Mouse (Mus musculus) brain, adult 2 months (tissue): ENCODE data around the gene Map3k11.

Experiments used
- DNase-seq: peaks from one replicate; pipeline ENCODE4 v3.0.0; 2011; ENCODE audit warnings: low read depth, low spot score

Map3k11 gene

GRCm38 (mm10) chr19:5710581-5710980 lies 22.0 kb downstream of the Map3k11 start:
- no peak for DNase-seq

GRCm38 (mm10) chr19:5711218-5711617 lies 22.7 kb downstream of the Map3k11 start:
- DNase-seq = peak; percentile 85

- DNase-seq = no peak
These were observed 23.4 kb downstream of the Map3k11 start for GRCm38 (mm10) chr19:5711907-5712460.

DNA sequence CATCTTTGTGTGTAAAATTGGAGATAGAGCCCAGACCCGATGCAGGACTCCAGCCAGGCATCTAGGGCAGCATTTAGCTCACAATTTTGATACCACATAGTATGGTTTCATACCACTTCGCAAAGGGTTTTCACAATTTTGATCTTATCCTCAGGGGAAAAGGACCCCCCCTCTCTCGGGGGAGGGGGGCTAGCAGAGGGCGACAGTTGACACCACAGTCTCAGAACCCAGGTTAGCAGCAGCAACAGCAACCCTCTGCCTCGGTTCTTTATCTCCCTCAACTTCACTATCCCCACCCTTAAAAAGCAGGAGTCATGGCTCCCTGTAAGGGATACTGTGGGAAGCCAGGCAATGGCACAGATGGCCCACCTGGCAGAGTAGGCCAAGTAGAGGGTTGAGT lies 24.7 kb downstream of the Map3k11 start:
- DNase-seq = no peak

DNA sequence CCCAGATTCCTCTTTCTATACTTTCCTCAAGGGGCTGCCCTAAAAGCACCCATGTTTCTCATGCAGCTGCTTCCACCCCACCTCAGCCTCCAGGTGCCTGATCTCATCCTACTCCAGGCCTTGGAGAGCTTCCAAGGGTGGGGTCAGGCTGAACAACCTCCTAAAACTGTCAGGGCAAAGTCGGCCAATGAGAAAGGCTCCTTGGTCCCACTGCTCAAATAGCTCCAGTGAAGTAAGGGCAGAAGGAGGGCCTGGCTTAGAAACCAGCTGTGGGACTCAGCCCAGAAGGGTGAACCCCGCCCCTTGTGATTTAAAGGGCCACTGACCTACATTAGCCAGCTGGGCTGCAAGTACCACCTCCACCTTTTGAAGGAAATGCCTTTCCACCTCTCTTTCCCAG lies 25.2 kb downstream of the Map3k11 start:
- peak; percentile 36 for DNase-seq

DNA sequence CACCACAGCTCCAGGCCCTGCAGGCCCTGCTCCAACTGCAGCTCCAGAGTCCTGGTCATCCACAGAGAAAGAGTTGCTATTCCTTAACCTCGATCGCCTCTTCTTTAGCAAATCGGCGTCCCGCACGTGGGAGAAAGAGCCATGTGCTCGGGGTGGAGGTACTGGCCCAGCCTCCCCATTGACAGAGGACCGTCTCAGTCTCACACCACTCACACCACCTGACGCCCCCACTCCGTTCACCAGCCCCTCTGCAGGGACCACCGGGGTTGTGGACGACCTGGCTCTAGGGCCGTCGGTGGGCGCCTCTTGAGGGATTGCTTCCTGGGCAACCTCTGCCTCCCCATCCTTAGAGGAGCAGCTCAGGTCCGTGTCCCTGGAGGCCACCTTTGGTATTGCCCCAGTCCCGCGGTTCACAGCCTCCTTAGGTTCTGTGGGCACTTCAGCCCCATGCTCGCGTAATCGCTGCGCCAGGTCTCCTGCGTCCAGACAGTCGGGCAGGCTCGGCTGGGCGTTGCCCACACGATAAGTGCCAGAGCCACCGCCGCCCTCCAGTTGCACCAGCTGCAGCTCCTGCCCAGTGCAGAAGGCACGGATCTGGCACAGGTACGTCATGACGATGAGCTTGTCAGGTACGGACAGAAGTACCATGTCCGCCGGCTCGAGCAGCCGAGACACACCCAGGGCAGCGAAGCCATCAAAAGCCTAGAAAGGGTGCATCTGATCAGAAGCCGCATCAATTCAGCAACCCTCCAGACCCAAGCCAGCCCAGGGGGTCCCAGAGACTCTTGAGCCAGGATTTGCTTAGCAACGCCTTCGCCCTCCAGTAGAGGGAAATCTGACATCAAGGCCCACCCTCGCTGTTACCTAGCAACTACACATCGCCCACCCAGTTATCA lies 27.5 kb downstream of the Map3k11 start:
- DNase-seq = peak; percentile 74

DNA sequence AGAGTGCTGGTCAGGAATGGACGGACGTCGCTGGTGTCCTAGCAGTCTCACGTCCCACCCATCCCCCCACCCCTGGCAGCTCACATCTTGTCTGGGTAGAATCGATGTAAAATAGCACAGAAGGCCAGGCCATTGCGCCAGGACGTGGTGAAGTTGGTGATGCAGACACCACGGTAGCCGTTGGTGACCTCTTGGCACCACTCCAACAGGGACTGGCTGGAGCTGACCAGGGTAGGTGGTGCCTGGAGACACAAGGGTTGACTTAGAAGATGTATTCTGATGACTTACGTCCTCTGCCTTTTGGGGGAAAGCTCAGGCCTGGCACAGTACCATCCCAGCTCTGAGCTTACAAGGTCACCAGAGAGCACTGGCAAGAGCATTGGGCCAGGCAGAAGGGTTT lies 28.4 kb downstream of the Map3k11 start:
- DNase-seq = no peak

- no peak for DNase-seq
These were observed 32.7 kb downstream of the Map3k11 start for GRCm38 (mm10) chr19:5721233-5721632.

DNA sequence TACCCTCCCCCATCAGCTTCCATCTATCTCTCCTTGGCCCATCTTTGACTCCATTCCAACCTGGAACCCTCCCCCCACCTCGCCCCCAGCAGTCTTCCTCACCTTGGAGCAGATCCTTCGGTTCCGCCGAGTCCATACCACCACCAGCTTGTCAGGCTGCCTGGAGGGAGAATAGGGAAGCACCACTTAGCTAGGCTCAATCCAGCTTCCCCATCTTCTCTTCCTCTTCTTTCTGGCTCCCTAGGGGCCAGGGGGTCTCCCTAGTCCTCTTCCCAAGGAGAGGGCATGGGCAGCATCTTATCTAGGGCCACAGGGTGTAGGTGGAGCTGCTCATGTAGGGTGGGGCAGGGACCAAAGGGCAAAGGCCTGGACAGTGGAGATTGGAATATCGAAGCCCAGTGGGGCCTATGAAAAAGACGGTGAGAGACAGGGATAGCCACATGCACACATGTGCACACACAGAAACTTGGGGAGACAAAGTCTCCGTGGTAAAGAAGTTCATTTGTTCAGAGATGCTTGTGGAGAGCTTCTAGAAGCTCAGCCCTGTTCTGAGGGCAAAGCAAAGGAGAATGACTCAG lies 34.4 kb downstream of the Map3k11 start:
- DNase-seq = no peak

- no peak for DNase-seq
These were observed 35.5 kb downstream of the Map3k11 start for GRCm38 (mm10) chr19:5723934-5724548.

DNA sequence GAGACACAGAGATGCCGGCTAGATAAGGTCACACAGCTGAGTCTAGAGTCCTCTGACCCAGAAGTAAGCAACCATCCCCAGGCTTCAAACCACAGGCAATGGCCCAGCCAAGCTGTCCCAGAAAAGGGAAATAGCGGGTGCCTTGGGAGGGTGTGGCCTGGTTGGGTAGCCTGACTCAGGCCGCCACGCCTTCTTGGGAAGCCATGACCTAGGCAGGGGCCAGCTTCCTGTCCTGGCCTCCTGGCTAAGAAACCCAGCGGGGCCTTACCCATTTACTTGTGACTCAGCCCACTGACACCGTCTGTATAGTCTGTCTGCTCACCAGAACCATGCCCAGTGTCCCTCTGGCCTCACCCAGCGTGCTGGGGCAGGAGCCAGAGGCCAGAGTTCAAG lies 36.0 kb downstream of the Map3k11 start:
- DNase-seq = no peak

GRCm38 (mm10) chr19:5725029-5725707 lies 36.6 kb downstream of the Map3k11 start:
- DNase-seq = no peak

GRCm38 (mm10) chr19:5725767-5726515 lies 37.4 kb downstream of the Map3k11 start, which contains the start of gene Ehbp1l1:
TSS of gene Ehbp1l1 (minus strand) at chr19:5726317.
- no peak for DNase-seq

GRCm38 (mm10) chr19:5726961-5727578 lies 38.5 kb downstream of the Map3k11 start:
- DNase-seq = no peak

DNA sequence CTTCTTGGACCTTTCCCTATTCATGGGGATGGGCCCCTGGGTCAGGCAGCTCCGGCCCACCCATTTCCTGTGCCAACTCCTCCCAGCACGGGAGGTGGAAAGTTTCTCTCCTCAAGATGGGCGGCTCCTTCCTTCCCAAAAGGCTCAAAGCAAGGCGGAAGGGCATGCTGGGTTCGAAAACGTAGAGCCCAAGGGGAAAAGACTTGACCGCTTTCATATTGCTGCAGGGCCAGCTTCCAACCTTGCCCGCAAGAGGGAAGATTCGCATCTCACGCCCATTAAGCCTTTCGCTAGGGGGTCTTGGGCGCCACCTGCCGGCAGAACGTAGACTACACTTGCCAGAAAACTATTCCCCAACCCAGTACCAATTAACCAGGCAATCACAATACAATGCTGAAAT lies 39.2 kb downstream of the Map3k11 start:
- DNase-seq = peak; percentile 84

DNA sequence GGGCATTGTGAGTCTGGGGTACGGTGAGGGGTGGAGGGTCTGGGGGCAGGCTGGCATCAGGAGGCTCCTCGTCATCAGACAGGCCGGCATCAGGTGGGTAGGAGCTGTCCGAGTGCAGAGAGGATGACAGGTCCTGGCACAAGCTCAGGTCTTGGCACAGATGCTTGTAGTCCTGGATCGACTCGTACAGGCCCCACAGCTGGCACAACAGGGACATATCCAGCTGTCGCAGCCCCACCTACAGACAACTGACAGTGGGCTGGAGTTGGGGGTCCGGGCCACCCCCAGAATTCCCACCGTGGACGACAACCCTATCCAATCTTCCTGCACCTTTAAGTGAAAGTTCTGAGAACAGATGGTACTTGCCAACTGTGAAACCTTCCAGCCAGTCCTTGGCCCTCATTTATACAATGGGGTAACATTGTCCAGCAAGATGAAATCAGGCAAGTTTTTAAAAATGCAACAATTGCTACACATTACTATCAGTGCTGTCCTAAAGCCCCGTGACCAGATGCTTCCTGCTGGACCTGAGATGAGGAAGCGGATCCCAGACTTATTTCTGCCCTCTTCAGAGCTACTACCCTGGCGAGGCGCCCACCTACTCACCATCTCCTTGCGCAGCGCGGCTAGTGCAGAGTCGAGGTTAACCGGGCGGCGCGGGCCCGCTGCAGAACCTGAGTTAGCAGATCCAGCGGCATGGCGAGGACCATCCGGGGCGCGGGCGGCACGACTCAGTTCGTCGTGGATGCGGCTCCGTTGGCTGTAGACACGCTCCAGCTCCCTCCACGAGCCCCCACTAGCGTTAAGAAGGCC lies 40.3 kb downstream of the Map3k11 start:
- peak; percentile 63 for DNase-seq

- DNase-seq = peak; percentile 90
These were observed 40.9 kb downstream of the Map3k11 start, which contains the start of gene Fam89b for GRCm38 (mm10) chr19:5729444-5729815. TSS of gene Fam89b (minus strand) at chr19:5729653.

GRCm38 (mm10) chr19:5730314-5731186 lies 42.0 kb downstream of the Map3k11 start:
- DNase-seq = no peak
